Mouse (Mus musculus) forelimb bud, embryonic 11.5 days (tissue): ENCODE results near the gene Lamtor2.
A peak's percentile ranks its signal among the peaks of the same experiment; 100 is the strongest.

Experiments
- DNase-seq: peaks from one replicate; pipeline ENCODE4 v3.0.0-alpha.2; 2012; ENCODE audit warnings: low read depth, low spot score

The Lamtor2 gene

GRCm38 (mm10) chr3:88503881-88504746, 48.8 kb downstream of the Lamtor2 start:
- no peak for DNase-seq

GRCm38 (mm10) chr3:88503505-88503863, 49.4 kb downstream of the Lamtor2 start:
- no peak for DNase-seq

GRCm38 (mm10) chr3:88502641-88503504, 50.0 kb downstream of the Lamtor2 start:
- peak; percentile 62 for DNase-seq

- no peak for DNase-seq
Observed at GRCm38 (mm10) chr3:88502031-88502571, 50.8 kb downstream of the Lamtor2 start.

- no peak for DNase-seq
Observed at GRCm38 (mm10) chr3:88501366-88502030, 51.4 kb downstream of the Lamtor2 start.

- no peak for DNase-seq
Observed at GRCm38 (mm10) chr3:88500655-88501365, 52.1 kb downstream of the Lamtor2 start.

GRCm38 (mm10) chr3:88500087-88500486, 52.8 kb downstream of the Lamtor2 start:
- no peak for DNase-seq
